Comparison of ENCODE assay signal across 27 mouse cellular contexts in genomic region chr7:14202487-14202886, GRCm38 (mm10). TPM values are rescaled to one million over a fixed set of nuclear protein-coding genes. Genes with fewer than 3 reads are reported as not detected.
DNase-seq lines count a peak whose midpoint lies in the region; ATAC-seq and TF ChIP-seq lines count a peak whose summit lies in the region.
"Had no signal": no experiment of that assay in that cellular context is flagged by ENCODE, and none has a peak within 500 bp of the region (broad histone marks: within the 10 kb centered on the region; RNA-seq: fewer than 3 reads in every experiment).

No protein-coding gene starts in this region.

- no peak overlapping the region for H3K4me3 ChIP-seq in liver, adult 2 months (ENCODE audit: insufficient read depth, low read depth, low read length)
- H3K4me3 ChIP-seq in liver, embryonic 11.5 days (ENCODE audit: low read depth, low read length): no peak overlapping the region
- H3K4me3 ChIP-seq in liver, postnatal 0 days (ENCODE audit: low read depth, low read length): no peak overlapping the region
- H3K4me3 ChIP-seq in liver, embryonic 12.5 days: no peak overlapping the region

- no peak for TF ChIP-seq POLR2A in liver, adult 2 months (IDR thresholded peaks at IDR 0.05; ENCODE audit: extremely low read depth, insufficient read depth, low read length)

- intact Hi-C loops in heart, postnatal 14 days (cut with DNase I): no loop called here

- no peak overlapping the region for H3K9ac ChIP-seq in liver, adult 2 months (ENCODE audit: low read depth, low read length)
- no peak overlapping the region for H3K9ac ChIP-seq in liver, embryonic 11.5 days (ENCODE audit: low read depth, low read length)
- no peak overlapping the region for H3K9ac ChIP-seq in liver, postnatal 0 days (replicated peaks)
- no peak overlapping the region for H3K9ac ChIP-seq in liver, embryonic 12.5 days

- no peaks in the 10 kb centered on the region for H3K79me2 ChIP-seq in liver, adult 2 months (ENCODE audit: control insufficient read depth, insufficient read depth, low read length)

- DNase-seq in adrenal gland, postnatal 10 days: peak; percentile 4
- no peak for DNase-seq in adrenal gland, postnatal 36 days
- DNase-seq in heart, adult 11 months: peak; percentile 55
- DNase-seq in heart, postnatal 14 days: no peak
- peak; percentile 88 for DNase-seq in liver, adult 2 months (ENCODE audit: extremely low read depth, low read depth, low spot score)
- DNase-seq in liver, embryonic 11.5 days (ENCODE audit: low spot score): no peak
- peak; percentile 20 for DNase-seq in liver, postnatal 0 days
- DNase-seq: adrenal gland, adult 2 months; adrenal gland, adult 8-10 months; adrenal gland, postnatal 14 days; adrenal gland, postnatal 25 days; B cell, adult 2 months; cerebellum, adult 11 months; cerebellum, adult 11-12 months; cerebellum, adult 18-20 months; cerebellum, adult 2 months had no signal

- no peaks in the 10 kb centered on the region for H3K36me3 ChIP-seq in liver, adult 2 months (ENCODE audit: control insufficient read depth, insufficient read depth, low read length)
- no peaks in the 10 kb centered on the region for H3K36me3 ChIP-seq in liver, embryonic 11.5 days (ENCODE audit: control insufficient read depth, insufficient read depth, low read length)
- H3K36me3 ChIP-seq in liver, postnatal 0 days (replicated peaks; ENCODE audit: insufficient read depth, low read length): no peaks in the 10 kb centered on the region
- no peaks in the 10 kb centered on the region for H3K36me3 ChIP-seq in liver, embryonic 12.5 days
- H3K36me3 ChIP-seq: G1E had no signal

- no peak for TF ChIP-seq EP300 in liver, postnatal 0 days (IDR thresholded peaks at IDR 0.05; ENCODE audit: low read depth)

- H3K4me1 ChIP-seq in liver, adult 2 months (ENCODE audit: control insufficient read depth, insufficient read depth, low read length): peaks cover 2% of the 10 kb centered on the region; the same call in 1 of the 2 replicates
- H3K4me1 ChIP-seq in liver, embryonic 11.5 days (replicated peaks; ENCODE audit: control insufficient read depth, insufficient read depth, low read length): no peaks in the 10 kb centered on the region
- H3K4me1 ChIP-seq in liver, postnatal 0 days (ENCODE audit: insufficient read depth): no peaks in the 10 kb centered on the region
- H3K4me1 ChIP-seq in liver, embryonic 12.5 days: no peaks in the 10 kb centered on the region

- H3K4me2 ChIP-seq in liver, embryonic 11.5 days: no peak overlapping the region
- H3K4me2 ChIP-seq in liver, postnatal 0 days (ENCODE audit: low read depth, low read length): no peak overlapping the region
- no peak overlapping the region for H3K4me2 ChIP-seq in liver, embryonic 12.5 days

- no peak for ATAC-seq in liver, embryonic 11.5 days (replicated peaks; ENCODE audit: low FRiP score)
- peak; percentile 74 for ATAC-seq in liver, postnatal 0 days
- ATAC-seq in liver, embryonic 12.5 days: no peak
- ATAC-seq: activated CD4-positive, CD25-positive, alpha-beta regulatory T cell, adult 4 months; CD4-positive, CD25-positive, alpha-beta regulatory T cell, adult 4 months; Patski had no signal

- TF ChIP-seq CTCF in liver, adult 2 months (IDR thresholded peaks at IDR 0.05; ENCODE audit: low read depth, low read length): no peak
- TF ChIP-seq CTCF in liver, postnatal 0 days (IDR thresholded peaks at IDR 0.05; ENCODE audit: low read depth): no peak

- H3K9me3 ChIP-seq in liver, embryonic 11.5 days (ENCODE audit: control insufficient read depth, low read length): no peaks in the 10 kb centered on the region
- H3K9me3 ChIP-seq in liver, postnatal 0 days (ENCODE audit: low read length): peaks cover 2% of the 10 kb centered on the region; the same call in 1 of the 2 replicates
- H3K9me3 ChIP-seq in liver, embryonic 12.5 days (replicated peaks): no peaks in the 10 kb centered on the region; the same call in 1 of the 2 replicates

- H3K27me3 ChIP-seq in liver, adult 2 months (ENCODE audit: control insufficient read depth, insufficient read depth, low read length): 0 out of 2 replicates have a peak, but pooled peaks cover 2% of the 10 kb centered on the region
- H3K27me3 ChIP-seq in liver, embryonic 11.5 days (replicated peaks; ENCODE audit: control insufficient read depth, insufficient read depth, low read length): no peaks in the 10 kb centered on the region
- H3K27me3 ChIP-seq in liver, postnatal 0 days (ENCODE audit: insufficient read depth, low read length): no peaks in the 10 kb centered on the region
- H3K27me3 ChIP-seq in liver, embryonic 12.5 days (replicated peaks): no peaks in the 10 kb centered on the region
- H3K27me3 ChIP-seq: CH12.LX, Patski had no signal

- no peak overlapping the region for H3K27ac ChIP-seq in liver, adult 2 months (replicated peaks; ENCODE audit: insufficient read depth, low read depth, low read length)
- H3K27ac ChIP-seq in liver, embryonic 11.5 days (ENCODE audit: low read depth, low read length): no peak overlapping the region
- H3K27ac ChIP-seq in liver, postnatal 0 days (ENCODE audit: low read depth): peak overlapping the region; percentile 35; the same call in 1 of the 2 replicates
- H3K27ac ChIP-seq in liver, embryonic 12.5 days: no peak overlapping the region

RNA-seq across cellular contexts. Expression of gene Sult2a6, which starts 52.2 kb away (rescaled TPM):
- 10 to 100 TPM in 1 of 2 experiments, 1 to 10 TPM in 1; 5.6 to 14.2 TPM for total RNA-seq in adrenal gland, postnatal 10 days (2021)
- total RNA-seq in adrenal gland, postnatal 36 days (2021): not detected
- not detected for total RNA-seq in heart, postnatal 14 days (2021)
- total RNA-seq in liver, adult 2 months (2014; rRNA removed): 0.40 and 3.7 TPM in 2 replicates
- polyA plus RNA-seq in liver, adult 2 months (2012; rRNA removed): 0.12 TPM in 1 of 2 replicates, not detected in the other
- not detected in 2 replicates for polyA plus RNA-seq in liver, embryonic 11.5 days (2014; fragmentation: Nextera tagmentation; extraction: Ambion mirVana)
- 9.5 and 12.5 TPM in 2 replicates for polyA plus RNA-seq in liver, postnatal 0 days (2015; fragmentation: Nextera tagmentation; extraction: Ambion mirVana)
- polyA plus RNA-seq in liver, embryonic 12.5 days (2016; fragmentation: Nextera tagmentation; extraction: Ambion mirVana): not detected in 2 replicates
- total RNA-seq: adrenal gland, adult 18-20 months; adrenal gland, adult 2 months; adrenal gland, adult 8-10 months; adrenal gland, postnatal 25 days; CH12.LX; ES-E14; G1E; MEL had no signal
- polyA plus RNA-seq: activated CD4-positive, CD25-positive, alpha-beta regulatory T cell, adult 4 months; adrenal gland, adult 2 months; brain, embryonic 14.5 days; C2C12; CD4-positive, CD25-positive, alpha-beta regulatory T cell, adult 4 months; cerebellum, adult 2 months; G1E; Patski had no signal

Comparison
In these comparisons a context has a peak if more than half of its experiments do, and no peak if none do; other contexts are left out.
1. DNase-seq: peak in adrenal gland, postnatal 10 days (single experiment), heart, adult 11 months (single experiment), liver, adult 2 months (single experiment) and liver, postnatal 0 days (single experiment); none in adrenal gland, postnatal 36 days (0 of 2), heart, postnatal 14 days (0 of 2) and liver, embryonic 11.5 days (single experiment).